Mouse (Mus musculus): ENCODE results near the gene Syngr3. TPM values are rescaled to one million over a fixed set of nuclear protein-coding genes. Genes with fewer than 3 reads are reported as not detected.

Syngr3 gene
- total and polyA plus RNA-seq, 3 experiments, result 0.32 to 3.9 (median 0.33) TPM

DNA sequence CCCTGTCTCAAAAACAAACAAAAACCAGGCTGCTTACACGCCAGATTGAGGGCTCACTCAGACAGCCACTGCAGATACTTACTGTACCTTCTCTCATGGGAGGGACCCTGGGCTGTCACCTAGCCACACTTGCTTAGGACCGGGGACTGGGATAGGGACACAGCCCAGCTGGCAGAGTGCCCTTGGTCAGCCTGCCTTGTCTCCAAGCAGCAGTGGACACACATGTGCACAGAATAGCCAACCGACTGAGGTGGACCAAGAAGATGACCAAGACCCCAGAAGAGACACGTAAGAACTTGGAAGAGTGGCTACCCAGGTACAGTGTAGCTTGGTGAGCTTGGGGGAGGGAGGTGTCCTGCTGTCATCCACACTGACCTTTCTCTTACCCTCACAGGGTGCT lies 51.5 kb downstream of the Syngr3 start:
- no peaks in the 10 kb centered on the region for H3K9me3 ChIP-seq (replicated peaks; ENCODE audit: low read length)
- H3K36me3 ChIP-seq (replicated peaks in 1 of 2; ENCODE audit: control insufficient read depth in 1 of 2, insufficient read depth in 1 of 2, low read length in 1 of 2), result peaks cover 0 to 60% of the 10 kb centered on the region in 2 experiments
- peaks cover 1 to 48% of the 10 kb centered on the region in 2 experiments; a peak in 2 of 4 replicates for H3K4me1 ChIP-seq (ENCODE audit: control insufficient read depth in 1 of 2, insufficient read depth in 2 of 2)
- no peak overlapping the region for H3K9ac ChIP-seq (ENCODE audit: insufficient read depth, low read depth)
- H3K79me2 ChIP-seq (replicated peaks; ENCODE audit: control insufficient read depth, extremely low read depth, insufficient read depth, poor library complexity, severe bottlenecking), result no peaks in the 10 kb centered on the region
- dilution Hi-C loops (cut with MboI; ENCODE audit: extremely low pct_ligation_motif_present, extremely low pct_unique_long_range_greater_than_20kb, low sequenced_read_pairs) (no loop called here), in situ Hi-C loops (cut with MboI; ENCODE audit: low pct_ligation_motif_present, low pct_unique_long_range_greater_than_20kb, low sequenced_read_pairs) (no loop called here)
- no peak overlapping the region for H3K4me3 ChIP-seq (replicated peaks in 1 of 3; ENCODE audit: low read depth in 2 of 3, low read length in 2 of 3, poor library complexity in 1 of 3)
- no peak overlapping the region for H3K4me2 ChIP-seq (ENCODE audit: insufficient read depth, low read depth, poor library complexity, severe bottlenecking)
- no peak overlapping the region for H3K27ac ChIP-seq (ENCODE audit: insufficient read depth, low read depth)
- H3K27me3 ChIP-seq (replicated peaks), result no peaks in the 10 kb centered on the region
- DNase-seq (ENCODE audit: extremely low read depth), result no peak
- TF ChIP-seq ZC3H11A (IDR thresholded peaks at IDR 0.05; ENCODE audit: low read depth, low read length) (no peak), MXI1 (IDR thresholded peaks at IDR 0.05; ENCODE audit: low read depth, low read length) (no peak), SMC3 (IDR thresholded peaks at IDR 0.05; ENCODE audit: low read depth, low read length) (no peak), SIN3A (IDR thresholded peaks at IDR 0.05; ENCODE audit: low read length) (no peak), HCFC1 (IDR thresholded peaks at IDR 0.05; ENCODE audit: low read depth, low read length) (no peak)

GRCm38 (mm10) chr17:24636781-24637481 lies 52.8 kb downstream of the Syngr3 start:
- H3K4me3 ChIP-seq (replicated peaks in 1 of 3; ENCODE audit: low read depth in 2 of 3, low read length in 2 of 3, poor library complexity in 1 of 3), result no peak overlapping the region
- no peak for TF ChIP-seq GABPA (IDR thresholded peaks at IDR 0.05; ENCODE audit: insufficient replicate concordance, low read depth, low read length)
- TF ChIP-seq ZC3H11A (IDR thresholded peaks at IDR 0.05; ENCODE audit: low read depth, low read length), result no peak
- TF ChIP-seq KAT2A (IDR thresholded peaks at IDR 0.05; ENCODE audit: insufficient replicate concordance, low read length), result no peak
- TF ChIP-seq HCFC1 (IDR thresholded peaks at IDR 0.05; ENCODE audit: low read depth, low read length), result no peak
- TF ChIP-seq USF2 (conservative IDR thresholded peaks at IDR 0.05; ENCODE audit: low read depth, low read length), result no peak
- TF ChIP-seq USF1 (IDR thresholded peaks at IDR 0.05; ENCODE audit: low read depth, low read length), result no peak
- no peak for TF ChIP-seq TBP (conservative IDR thresholded peaks at IDR 0.05; ENCODE audit: low read depth, low read length)
- no peak for TF ChIP-seq MAFK (IDR thresholded peaks at IDR 0.05; ENCODE audit: insufficient replicate concordance, low read length)
- no peak for TF ChIP-seq JUND (conservative IDR thresholded peaks at IDR 0.05; ENCODE audit: low read depth, low read length)
- no peak for TF ChIP-seq POLR2A (IDR thresholded peaks at IDR 0.05; ENCODE audit: low read depth, low read length)
- TF ChIP-seq CTCF (conservative IDR thresholded peaks at IDR 0.05 in 1 of 2, IDR thresholded peaks at IDR 0.05 in 1 of 2; ENCODE audit: low read depth in 2 of 2, low read length in 2 of 2), result no peak
- no peak for TF ChIP-seq MAX (IDR thresholded peaks at IDR 0.05; ENCODE audit: low read length)
- dilution Hi-C loops (cut with MboI; ENCODE audit: extremely low pct_ligation_motif_present, extremely low pct_unique_long_range_greater_than_20kb, low sequenced_read_pairs), result no loop called here
- no peaks in the 10 kb centered on the region for H3K79me2 ChIP-seq (replicated peaks; ENCODE audit: control insufficient read depth, extremely low read depth, insufficient read depth, poor library complexity, severe bottlenecking)
- in situ Hi-C loops (cut with MboI; ENCODE audit: low pct_ligation_motif_present, low pct_unique_long_range_greater_than_20kb, low sequenced_read_pairs), result no loop called here
- no peak for DNase-seq (ENCODE audit: extremely low read depth)
- H3K9ac ChIP-seq (ENCODE audit: insufficient read depth, low read depth), result no peak overlapping the region
- H3K9me3 ChIP-seq (replicated peaks; ENCODE audit: low read length), result no peaks in the 10 kb centered on the region
- peaks cover 3 to 45% of the 10 kb centered on the region in 2 experiments; a peak in 2 of 4 replicates for H3K4me1 ChIP-seq (ENCODE audit: control insufficient read depth in 1 of 2, insufficient read depth in 2 of 2)
- no peak overlapping the region for H3K27ac ChIP-seq (ENCODE audit: insufficient read depth, low read depth)
- peaks cover 0 to 60% of the 10 kb centered on the region in 2 experiments for H3K36me3 ChIP-seq (replicated peaks in 1 of 2; ENCODE audit: control insufficient read depth in 1 of 2, insufficient read depth in 1 of 2, low read length in 1 of 2)
- no peak overlapping the region for H3K4me2 ChIP-seq (ENCODE audit: insufficient read depth, low read depth, poor library complexity, severe bottlenecking)
- no peaks in the 10 kb centered on the region for H3K27me3 ChIP-seq (replicated peaks)
